Mouse (Mus musculus): Measurements from ENCODE around the gene Ngly1. TPM values are rescaled to one million over a fixed set of nuclear protein-coding genes. Genes with fewer than 3 reads are reported as not detected.
"Not testable (repeated sequence)": the region's sequence is repeated elsewhere in the genome, so short reads cannot be mapped to it uniquely, and the experiment has no call there.

Ngly1 gene
- polyA plus RNA-seq, 1 experiment from 2014 or later: 22.6 TPM

- 74% methylated on average over 2 of the region's 2 CpGs for WGBS
- H3K4me1 ChIP-seq; H3K4me3 ChIP-seq; H3K36me3 ChIP-seq; H3K9ac ChIP-seq; H3K27me3 ChIP-seq (replicated peaks); H3K27ac ChIP-seq; H3K4me2 ChIP-seq (replicated peaks); ATAC-seq (ENCODE audit: low FRiP score, low read depth); H3K9me3 ChIP-seq: not testable (repeated sequence)
Observed at GRCm38 (mm10) chr14:16313073-16313472, 64.0 kb downstream of the Ngly1 start.

GRCm38 (mm10) chr14:16313936-16314521 lies 64.9 kb downstream of the Ngly1 start:
- H3K4me1 ChIP-seq: no peaks in the 10 kb centered on the region
- H3K4me3 ChIP-seq: no peak overlapping the region
- no peaks in the 10 kb centered on the region for H3K9me3 ChIP-seq
- 0 out of 2 replicates have a peak, but pooled peaks have one; percentile 33 for ATAC-seq (ENCODE audit: low FRiP score, low read depth)
- WGBS: 72% methylated on average over 7 of the region's 7 CpGs
- no peaks in the 10 kb centered on the region for H3K27me3 ChIP-seq (replicated peaks)
- no peak overlapping the region for H3K27ac ChIP-seq
- H3K36me3 ChIP-seq: no peaks in the 10 kb centered on the region
- no peak overlapping the region for H3K4me2 ChIP-seq (replicated peaks)
- H3K9ac ChIP-seq: no peak overlapping the region

- WGBS: 83% methylated on average over 2 of the region's 2 CpGs
- H3K4me1 ChIP-seq: no peaks in the 10 kb centered on the region
- H3K36me3 ChIP-seq: no peaks in the 10 kb centered on the region
- no peak overlapping the region for H3K9ac ChIP-seq
- H3K27ac ChIP-seq: no peak overlapping the region
- H3K9me3 ChIP-seq: no peaks in the 10 kb centered on the region
- no peaks in the 10 kb centered on the region for H3K27me3 ChIP-seq (replicated peaks)
- no peak overlapping the region for H3K4me3 ChIP-seq
- H3K4me2 ChIP-seq (replicated peaks): no peak overlapping the region
- no peak; the same call in 1 of the 2 replicates for ATAC-seq (ENCODE audit: low FRiP score, low read depth)
Observed at GRCm38 (mm10) chr14:16314842-16315241, 65.8 kb downstream of the Ngly1 start.

GRCm38 (mm10) chr14:16316715-16317114 lies 67.6 kb downstream of the Ngly1 start:
- Histone ChIP-seq H3K27ac (no peak overlapping the region), H3K4me2 (replicated peaks) (no peak overlapping the region), H3K4me3 (no peak overlapping the region), H3K4me1 (no peaks in the 10 kb centered on the region), H3K9ac (no peak overlapping the region), H3K36me3 (no peaks in the 10 kb centered on the region), H3K27me3 (replicated peaks) (no peaks in the 10 kb centered on the region), H3K9me3 (no peaks in the 10 kb centered on the region)
- ATAC-seq (ENCODE audit: low FRiP score, low read depth): no peak
- 65% methylated on average over 1 of the region's 1 CpGs for WGBS

GRCm38 (mm10) chr14:16319818-16320217 lies 70.7 kb downstream of the Ngly1 start:
- 83% methylated on average over 2 of the region's 2 CpGs for WGBS
- Histone ChIP-seq H3K4me2 (replicated peaks) (no peak overlapping the region), H3K9me3 (no peaks in the 10 kb centered on the region), H3K27ac (no peak overlapping the region), H3K4me3 (no peak overlapping the region), H3K27me3 (replicated peaks) (no peaks in the 10 kb centered on the region), H3K9ac (no peak overlapping the region), H3K36me3 (no peaks in the 10 kb centered on the region), H3K4me1 (no peaks in the 10 kb centered on the region)
- no peak for ATAC-seq (ENCODE audit: low FRiP score, low read depth)

GRCm38 (mm10) chr14:16324394-16324793 lies 75.3 kb downstream of the Ngly1 start:
- ATAC-seq (ENCODE audit: low FRiP score, low read depth): no peak
- no peak overlapping the region for H3K4me2 ChIP-seq (replicated peaks)
- no peak overlapping the region for H3K9ac ChIP-seq
- H3K27me3 ChIP-seq (replicated peaks): no peaks in the 10 kb centered on the region
- WGBS: 87% methylated on average over 4 of the region's 4 CpGs
- no peaks in the 10 kb centered on the region for H3K36me3 ChIP-seq
- no peaks in the 10 kb centered on the region for H3K9me3 ChIP-seq
- H3K4me1 ChIP-seq: no peaks in the 10 kb centered on the region; the same call in 1 of the 2 replicates
- no peak overlapping the region for H3K27ac ChIP-seq
- H3K4me3 ChIP-seq: no peak overlapping the region

- Histone ChIP-seq H3K9me3 (no peaks in the 10 kb centered on the region), H3K27ac (no peak overlapping the region), H3K36me3 (no peaks in the 10 kb centered on the region), H3K27me3 (replicated peaks) (no peaks in the 10 kb centered on the region), H3K9ac (no peak overlapping the region), H3K4me1 (no peaks in the 10 kb centered on the region; the same call in 1 of the 2 replicates), H3K4me3 (no peak overlapping the region), H3K4me2 (replicated peaks) (no peak overlapping the region)
- 44% methylated on average over 1 of the region's 1 CpGs for WGBS
- ATAC-seq (ENCODE audit: low FRiP score, low read depth): no peak
Observed at GRCm38 (mm10) chr14:16325208-16325607, 76.1 kb downstream of the Ngly1 start.

- Histone ChIP-seq H3K4me2 (replicated peaks) (no peak overlapping the region), H3K9me3 (no peaks in the 10 kb centered on the region), H3K36me3 (no peaks in the 10 kb centered on the region), H3K4me1 (no peaks in the 10 kb centered on the region; the same call in 1 of the 2 replicates), H3K27me3 (replicated peaks) (no peaks in the 10 kb centered on the region), H3K4me3 (no peak overlapping the region), H3K9ac (no peak overlapping the region), H3K27ac (no peak overlapping the region)
- peak; percentile 66 for ATAC-seq (ENCODE audit: low FRiP score, low read depth)
- WGBS: 11% methylated on average over 2 of the region's 2 CpGs
Observed at GRCm38 (mm10) chr14:16328531-16328930, 79.5 kb downstream of the Ngly1 start.

GRCm38 (mm10) chr14:16328959-16329480 lies 79.9 kb downstream of the Ngly1 start:
- Histone ChIP-seq H3K9me3 (no peaks in the 10 kb centered on the region), H3K9ac (no peak overlapping the region), H3K27me3 (replicated peaks) (no peaks in the 10 kb centered on the region), H3K4me1 (no peaks in the 10 kb centered on the region; the same call in 1 of the 2 replicates), H3K4me2 (replicated peaks) (no peak overlapping the region), H3K36me3 (no peaks in the 10 kb centered on the region), H3K27ac (no peak overlapping the region), H3K4me3 (no peak overlapping the region)
- no peak for ATAC-seq (ENCODE audit: low FRiP score, low read depth)
- WGBS: 43% methylated on average over 5 of the region's 5 CpGs

GRCm38 (mm10) chr14:16329756-16330155 lies 80.7 kb downstream of the Ngly1 start:
- Histone ChIP-seq H3K27me3 (replicated peaks) (no peaks in the 10 kb centered on the region), H3K36me3 (no peaks in the 10 kb centered on the region), H3K4me2 (replicated peaks) (no peak overlapping the region), H3K4me1 (no peaks in the 10 kb centered on the region; the same call in 1 of the 2 replicates), H3K27ac (no peak overlapping the region), H3K9me3 (no peaks in the 10 kb centered on the region), H3K4me3 (no peak overlapping the region), H3K9ac (no peak overlapping the region)
- WGBS: 72% methylated on average over 3 of the region's 3 CpGs
- no peak for ATAC-seq (ENCODE audit: low FRiP score, low read depth)

GRCm38 (mm10) chr14:16334260-16334659 lies 85.2 kb downstream of the Ngly1 start:
- no peak overlapping the region for H3K4me2 ChIP-seq (replicated peaks)
- H3K27ac ChIP-seq: no peak overlapping the region
- H3K4me3 ChIP-seq: no peak overlapping the region
- ATAC-seq (ENCODE audit: low FRiP score, low read depth): no peak
- H3K27me3 ChIP-seq (replicated peaks): no peaks in the 10 kb centered on the region
- 95% methylated on average over 3 of the region's 3 CpGs for WGBS
- H3K9ac ChIP-seq: no peak overlapping the region
- H3K4me1 ChIP-seq: no peaks in the 10 kb centered on the region; the same call in 1 of the 2 replicates
- no peaks in the 10 kb centered on the region for H3K9me3 ChIP-seq
- H3K36me3 ChIP-seq: no peaks in the 10 kb centered on the region

GRCm38 (mm10) chr14:16335835-16336417 lies 86.8 kb downstream of the Ngly1 start:
- WGBS: 70% methylated on average over 3 of the region's 3 CpGs
- no peaks in the 10 kb centered on the region for H3K9me3 ChIP-seq
- H3K36me3 ChIP-seq: no peaks in the 10 kb centered on the region
- H3K4me1 ChIP-seq: no peaks in the 10 kb centered on the region
- no peaks in the 10 kb centered on the region for H3K27me3 ChIP-seq (replicated peaks)
- H3K9ac ChIP-seq: no peak overlapping the region
- no peak overlapping the region for H3K27ac ChIP-seq
- H3K4me3 ChIP-seq: no peak overlapping the region
- H3K4me2 ChIP-seq (replicated peaks): no peak overlapping the region
- no peak for ATAC-seq (ENCODE audit: low FRiP score, low read depth)

- Histone ChIP-seq H3K4me2 (replicated peaks) (no peak overlapping the region), H3K27me3 (replicated peaks) (no peaks in the 10 kb centered on the region), H3K9me3 (no peaks in the 10 kb centered on the region), H3K4me1 (no peaks in the 10 kb centered on the region), H3K36me3 (no peaks in the 10 kb centered on the region), H3K4me3 (no peak overlapping the region), H3K9ac (no peak overlapping the region), H3K27ac (no peak overlapping the region)
- 77% methylated on average over 9 of the region's 9 CpGs for WGBS
- ATAC-seq (ENCODE audit: low FRiP score, low read depth): no peak
Observed at GRCm38 (mm10) chr14:16347505-16347904, 98.4 kb downstream of the Ngly1 start.

All from neural tube, embryonic 12.5 days (tissue).